Mouse (Mus musculus): ENCODE data around the gene Slc45a2. TPM values are rescaled to one million over a fixed set of nuclear protein-coding genes. Genes with fewer than 3 reads are reported as not detected.
"Not testable (repeated sequence)": the region's sequence is repeated elsewhere in the genome, so short reads cannot be mapped to it uniquely, and the experiment has no call there.

Slc45a2 gene
- polyA plus RNA-seq, 1 experiment = not detected

GRCm38 (mm10) chr15:10977151-10977550 lies 23.4 kb upstream of the Slc45a2 start:
- H3K27ac ChIP-seq (ENCODE audit: control insufficient read depth, insufficient read depth, low read length) = no peak overlapping the region
- H3K4me1 ChIP-seq (replicated peaks; ENCODE audit: control insufficient read depth, insufficient read depth, low read length) = no peaks in the 10 kb centered on the region; the same call in 1 of the 2 replicates
- H3K27me3 ChIP-seq (ENCODE audit: control insufficient read depth, insufficient read depth, low read length) = no peaks in the 10 kb centered on the region
- no peak for DNase-seq
- no peak for TF ChIP-seq CTCF (IDR thresholded peaks at IDR 0.05; ENCODE audit: borderline replicate concordance, control insufficient read depth, extremely low read depth, insufficient read depth, low read length, poor library complexity)
- TF ChIP-seq POLR2A (IDR thresholded peaks at IDR 0.05; ENCODE audit: control insufficient read depth, extremely low read depth, insufficient read depth, low read length, poor library complexity) = no peak
- H3K4me3 ChIP-seq (ENCODE audit: control insufficient read depth, insufficient read depth, low read length) = no peak overlapping the region
- no peaks in the 10 kb centered on the region for H3K36me3 ChIP-seq (ENCODE audit: control insufficient read depth, insufficient read depth, low read length)

GRCm38 (mm10) chr15:10980712-10981111 lies 19.8 kb upstream of the Slc45a2 start:
- no peak overlapping the region for H3K4me3 ChIP-seq (ENCODE audit: control insufficient read depth, insufficient read depth, low read length)
- H3K27ac ChIP-seq (ENCODE audit: control insufficient read depth, insufficient read depth, low read length) = no peak overlapping the region
- DNase-seq = no peak
- no peaks in the 10 kb centered on the region; the same call in 1 of the 2 replicates for H3K4me1 ChIP-seq (replicated peaks; ENCODE audit: control insufficient read depth, insufficient read depth, low read length)
- no peaks in the 10 kb centered on the region for H3K36me3 ChIP-seq (ENCODE audit: control insufficient read depth, insufficient read depth, low read length)
- TF ChIP-seq CTCF (IDR thresholded peaks at IDR 0.05; ENCODE audit: borderline replicate concordance, control insufficient read depth, extremely low read depth, insufficient read depth, low read length, poor library complexity) = no peak
- no peak for TF ChIP-seq POLR2A (IDR thresholded peaks at IDR 0.05; ENCODE audit: control insufficient read depth, extremely low read depth, insufficient read depth, low read length, poor library complexity)
- H3K27me3 ChIP-seq (ENCODE audit: control insufficient read depth, insufficient read depth, low read length) = no peaks in the 10 kb centered on the region
- 76% methylated on average over 2 of the region's 2 CpGs for WGBS

GRCm38 (mm10) chr15:10981377-10982063 lies 19.0 kb upstream of the Slc45a2 start, which contains the start of gene Amacr:
TSS of gene Amacr (plus strand) at chr15:10981756.
- Histone ChIP-seq H3K36me3 (ENCODE audit: control insufficient read depth, insufficient read depth, low read length) (no peaks in the 10 kb centered on the region), H3K4me1 (replicated peaks; ENCODE audit: control insufficient read depth, insufficient read depth, low read length) (no peaks in the 10 kb centered on the region; the same call in 1 of the 2 replicates), H3K27ac (ENCODE audit: control insufficient read depth, insufficient read depth, low read length) (no peak within 1 kb of the TSS), H3K4me3 (ENCODE audit: control insufficient read depth, insufficient read depth, low read length) (peak within 1 kb of the TSS; percentile 56), H3K27me3 (ENCODE audit: control insufficient read depth, insufficient read depth, low read length) (no peaks in the 10 kb centered on the region)
- under 1% methylated on average over 52 of the region's 52 CpGs for WGBS
- peak; percentile 49; the same call in 1 of the 2 replicates for TF ChIP-seq POLR2A (IDR thresholded peaks at IDR 0.05; ENCODE audit: control insufficient read depth, extremely low read depth, insufficient read depth, low read length, poor library complexity)
- 0 out of 2 replicates have a peak, but pooled peaks have one; percentile 44 for TF ChIP-seq CTCF (IDR thresholded peaks at IDR 0.05; ENCODE audit: borderline replicate concordance, control insufficient read depth, extremely low read depth, insufficient read depth, low read length, poor library complexity)
- peak; percentile 84 for DNase-seq

- 5% methylated on average over 6 of the region's 6 CpGs for WGBS
- no peak overlapping the region for H3K27ac ChIP-seq (ENCODE audit: control insufficient read depth, insufficient read depth, low read length)
- no peak for DNase-seq
- H3K27me3 ChIP-seq (ENCODE audit: control insufficient read depth, insufficient read depth, low read length) = no peaks in the 10 kb centered on the region
- H3K4me1 ChIP-seq (replicated peaks; ENCODE audit: control insufficient read depth, insufficient read depth, low read length) = no peaks in the 10 kb centered on the region; the same call in 1 of the 2 replicates
- no peaks in the 10 kb centered on the region for H3K36me3 ChIP-seq (ENCODE audit: control insufficient read depth, insufficient read depth, low read length)
- TF ChIP-seq POLR2A (IDR thresholded peaks at IDR 0.05; ENCODE audit: control insufficient read depth, extremely low read depth, insufficient read depth, low read length, poor library complexity) (no peak), CTCF (IDR thresholded peaks at IDR 0.05; ENCODE audit: borderline replicate concordance, control insufficient read depth, extremely low read depth, insufficient read depth, low read length, poor library complexity) (no peak)
- H3K4me3 ChIP-seq (ENCODE audit: control insufficient read depth, insufficient read depth, low read length) = peak overlapping the region; percentile 56
Observed at GRCm38 (mm10) chr15:10982064-10982435, 18.5 kb upstream of the Slc45a2 start.

GRCm38 (mm10) chr15:10985756-10986155 lies 14.8 kb upstream of the Slc45a2 start:
- WGBS = 96% methylated on average over 6 of the region's 6 CpGs
- Histone ChIP-seq H3K4me3 (ENCODE audit: control insufficient read depth, insufficient read depth, low read length) (no peak overlapping the region), H3K36me3 (ENCODE audit: control insufficient read depth, insufficient read depth, low read length) (no peaks in the 10 kb centered on the region), H3K4me1 (replicated peaks; ENCODE audit: control insufficient read depth, insufficient read depth, low read length) (no peaks in the 10 kb centered on the region; the same call in 1 of the 2 replicates), H3K27me3 (ENCODE audit: control insufficient read depth, insufficient read depth, low read length) (no peaks in the 10 kb centered on the region), H3K27ac (ENCODE audit: control insufficient read depth, insufficient read depth, low read length) (no peak overlapping the region)
- TF ChIP-seq POLR2A (IDR thresholded peaks at IDR 0.05; ENCODE audit: control insufficient read depth, extremely low read depth, insufficient read depth, low read length, poor library complexity) (no peak), CTCF (IDR thresholded peaks at IDR 0.05; ENCODE audit: borderline replicate concordance, control insufficient read depth, extremely low read depth, insufficient read depth, low read length, poor library complexity) (no peak)
- DNase-seq = no peak

GRCm38 (mm10) chr15:10986477-10986876 lies 14.0 kb upstream of the Slc45a2 start:
- not testable (repeated sequence) for H3K4me1 ChIP-seq (replicated peaks; ENCODE audit: control insufficient read depth, insufficient read depth, low read length); DNase-seq; H3K27me3 ChIP-seq (ENCODE audit: control insufficient read depth, insufficient read depth, low read length); H3K4me3 ChIP-seq (ENCODE audit: control insufficient read depth, insufficient read depth, low read length); H3K27ac ChIP-seq (ENCODE audit: control insufficient read depth, insufficient read depth, low read length); H3K36me3 ChIP-seq (ENCODE audit: control insufficient read depth, insufficient read depth, low read length)
- 93% methylated on average over 2 of the region's 2 CpGs for WGBS

GRCm38 (mm10) chr15:10990411-10990810 lies 10.1 kb upstream of the Slc45a2 start:
- Histone ChIP-seq H3K36me3 (ENCODE audit: control insufficient read depth, insufficient read depth, low read length) (no peaks in the 10 kb centered on the region), H3K27ac (ENCODE audit: control insufficient read depth, insufficient read depth, low read length) (no peak overlapping the region), H3K4me3 (ENCODE audit: control insufficient read depth, insufficient read depth, low read length) (no peak overlapping the region), H3K27me3 (ENCODE audit: control insufficient read depth, insufficient read depth, low read length) (no peaks in the 10 kb centered on the region), H3K4me1 (replicated peaks; ENCODE audit: control insufficient read depth, insufficient read depth, low read length) (no peaks in the 10 kb centered on the region)
- TF ChIP-seq CTCF (IDR thresholded peaks at IDR 0.05; ENCODE audit: borderline replicate concordance, control insufficient read depth, extremely low read depth, insufficient read depth, low read length, poor library complexity) (no peak), POLR2A (IDR thresholded peaks at IDR 0.05; ENCODE audit: control insufficient read depth, extremely low read depth, insufficient read depth, low read length, poor library complexity) (no peak)
- no peak for DNase-seq
- WGBS = 85% methylated on average over 2 of the region's 2 CpGs
